Mouse (Mus musculus): ENCODE results near the gene Draxin. TPM values are rescaled to one million over a fixed set of nuclear protein-coding genes. Genes with fewer than 3 reads are reported as not detected.

Draxin gene
- total and polyA plus RNA-seq, 2 experiments from 2014 or later, result 8.7 to 40.5 TPM

GRCm38 (mm10) chr4:148085131-148085906 lies 45.2 kb downstream of the Draxin start:
- Histone ChIP-seq H3K9me3 (ENCODE audit: low read length) (no peaks in the 10 kb centered on the region), H3K27me3 (ENCODE audit: insufficient read depth, low read length) (no peaks in the 10 kb centered on the region), H3K4me2 (ENCODE audit: low read depth) (no peak overlapping the region), H3K36me3 (ENCODE audit: insufficient read depth) (no peaks in the 10 kb centered on the region), H3K27ac (ENCODE audit: low read depth, low read length) (no peak overlapping the region), H3K4me1 (ENCODE audit: insufficient read depth) (peaks cover 5% of the 10 kb centered on the region; the same call in 1 of the 2 replicates), H3K9ac (no peak overlapping the region), H3K4me3 (ENCODE audit: low read depth, low read length) (no peak overlapping the region)
- no peak for TF ChIP-seq CTCF (IDR thresholded peaks at IDR 0.05; ENCODE audit: low read depth)
- DNase-seq (no peak), ATAC-seq (no peak)
- WGBS, result 55% methylated on average over 10 of the region's 10 CpGs

GRCm38 (mm10) chr4:148084261-148084714 lies 46.2 kb downstream of the Draxin start:
- Histone ChIP-seq H3K9me3 (ENCODE audit: low read length) (no peaks in the 10 kb centered on the region), H3K36me3 (ENCODE audit: insufficient read depth) (no peaks in the 10 kb centered on the region), H3K27ac (ENCODE audit: low read depth, low read length) (no peak overlapping the region), H3K4me3 (ENCODE audit: low read depth, low read length) (no peak overlapping the region), H3K9ac (no peak overlapping the region), H3K27me3 (ENCODE audit: insufficient read depth, low read length) (no peaks in the 10 kb centered on the region), H3K4me2 (ENCODE audit: low read depth) (no peak overlapping the region), H3K4me1 (ENCODE audit: insufficient read depth) (peaks cover 5% of the 10 kb centered on the region; the same call in 1 of the 2 replicates)
- DNase-seq, result no peak
- TF ChIP-seq CTCF (IDR thresholded peaks at IDR 0.05; ENCODE audit: low read depth), result no peak
- 19% methylated on average over 8 of the region's 8 CpGs for WGBS
- ATAC-seq, result no peak

- no peak for DNase-seq
- no peak for ATAC-seq
- Histone ChIP-seq H3K4me1 (ENCODE audit: insufficient read depth) (peaks cover 3% of the 10 kb centered on the region; the same call in 1 of the 2 replicates), H3K27ac (ENCODE audit: low read depth, low read length) (no peak overlapping the region), H3K9me3 (ENCODE audit: low read length) (no peaks in the 10 kb centered on the region), H3K27me3 (ENCODE audit: insufficient read depth, low read length) (no peaks in the 10 kb centered on the region), H3K4me3 (ENCODE audit: low read depth, low read length) (no peak overlapping the region), H3K9ac (no peak overlapping the region), H3K4me2 (ENCODE audit: low read depth) (no peak overlapping the region), H3K36me3 (ENCODE audit: insufficient read depth) (no peaks in the 10 kb centered on the region)
- 67% methylated on average over 21 of the region's 21 CpGs for WGBS
- no peak for TF ChIP-seq CTCF (IDR thresholded peaks at IDR 0.05; ENCODE audit: low read depth)
Observed at GRCm38 (mm10) chr4:148083176-148083899, 47.2 kb downstream of the Draxin start.

GRCm38 (mm10) chr4:148082257-148083044 lies 48.0 kb downstream of the Draxin start:
- Histone ChIP-seq H3K4me3 (ENCODE audit: low read depth, low read length) (no peak overlapping the region), H3K9me3 (ENCODE audit: low read length) (no peaks in the 10 kb centered on the region), H3K4me2 (ENCODE audit: low read depth) (no peak overlapping the region), H3K36me3 (ENCODE audit: insufficient read depth) (no peaks in the 10 kb centered on the region), H3K27me3 (ENCODE audit: insufficient read depth, low read length) (no peaks in the 10 kb centered on the region), H3K27ac (ENCODE audit: low read depth, low read length) (no peak overlapping the region), H3K4me1 (ENCODE audit: insufficient read depth) (no peaks in the 10 kb centered on the region), H3K9ac (no peak overlapping the region)
- TF ChIP-seq CTCF (IDR thresholded peaks at IDR 0.05; ENCODE audit: low read depth), result peak; percentile 73
- peak; percentile 19; the same call in 1 of the 2 replicates for ATAC-seq
- peak; percentile 59 for DNase-seq
- 54% methylated on average over 12 of the region's 12 CpGs for WGBS

GRCm38 (mm10) chr4:148081201-148081600 lies 49.3 kb downstream of the Draxin start:
- no peak for TF ChIP-seq CTCF (IDR thresholded peaks at IDR 0.05; ENCODE audit: low read depth)
- Histone ChIP-seq H3K4me2 (ENCODE audit: low read depth) (no peak overlapping the region), H3K36me3 (ENCODE audit: insufficient read depth) (no peaks in the 10 kb centered on the region), H3K9ac (no peak overlapping the region), H3K4me3 (ENCODE audit: low read depth, low read length) (no peak overlapping the region), H3K9me3 (ENCODE audit: low read length) (no peaks in the 10 kb centered on the region), H3K27ac (ENCODE audit: low read depth, low read length) (no peak overlapping the region), H3K4me1 (ENCODE audit: insufficient read depth) (no peaks in the 10 kb centered on the region), H3K27me3 (ENCODE audit: insufficient read depth, low read length) (no peaks in the 10 kb centered on the region)
- DNase-seq (no peak), ATAC-seq (no peak)
- WGBS, result 95% methylated on average over 10 of the region's 10 CpGs

- no peaks in the 10 kb centered on the region for H3K36me3 ChIP-seq (ENCODE audit: insufficient read depth)
- DNase-seq (no peak), ATAC-seq (no peak)
- no peaks in the 10 kb centered on the region for H3K9me3 ChIP-seq (ENCODE audit: low read length)
- no peaks in the 10 kb centered on the region for H3K4me1 ChIP-seq (ENCODE audit: insufficient read depth)
- no peak overlapping the region for H3K9ac ChIP-seq
- no peaks in the 10 kb centered on the region for H3K27me3 ChIP-seq (ENCODE audit: insufficient read depth, low read length)
- no peak overlapping the region for H3K27ac ChIP-seq (ENCODE audit: low read depth, low read length)
- H3K4me3 ChIP-seq (ENCODE audit: low read depth, low read length), result no peak overlapping the region
- no peak for TF ChIP-seq CTCF (IDR thresholded peaks at IDR 0.05; ENCODE audit: low read depth)
- WGBS, result 64% methylated on average over 1 of the region's 1 CpGs
- no peak overlapping the region for H3K4me2 ChIP-seq (ENCODE audit: low read depth)
Observed at GRCm38 (mm10) chr4:148080597-148080973, 49.9 kb downstream of the Draxin start.
